Mouse (Mus musculus) cerebellum, adult (tissue): ENCODE data around the gene Ckm.
A peak's percentile ranks its signal among the peaks of the same experiment; 100 is the strongest.

Experiments used
- ATAC-seq: cut with Nextera tagmentation; 2 replicates; pipeline ENCODE4 v1.9.2; 2017; ENCODE audit warnings: mild to moderate bottlenecking, moderate library complexity, mixed read lengths; ENCODE audit not compliant: insufficient number of reproducible peaks, low FRiP score, low TSS enrichment

Ckm gene

GRCm38 (mm10) chr7:19382166-19382541 lies 22.4 kb upstream of the Ckm start:
- 0 out of 2 replicates have a peak, but pooled peaks have one; percentile 21 for ATAC-seq

GRCm38 (mm10) chr7:19383708-19384107 lies 20.9 kb upstream of the Ckm start:
- no peak for ATAC-seq

- no peak for ATAC-seq
These were observed 15.7 kb upstream of the Ckm start for GRCm38 (mm10) chr7:19388699-19389413.

GRCm38 (mm10) chr7:19394484-19394883 lies 10.1 kb upstream of the Ckm start:
- ATAC-seq, result no peak

- no peak for ATAC-seq
These were observed 4.9 kb upstream of the Ckm start for GRCm38 (mm10) chr7:19399496-19400280.

- no peak for ATAC-seq
These were observed 3.6 kb upstream of the Ckm start for GRCm38 (mm10) chr7:19400946-19401345.

- ATAC-seq, result no peak
These were observed 2.0 kb upstream of the Ckm start for GRCm38 (mm10) chr7:19402535-19403112.

GRCm38 (mm10) chr7:19403731-19404296 lies 762 bp upstream of the Ckm start, which contains the start of gene Klc3:
Klc3 (minus strand) TSS chr7:19404104.
- no peak for ATAC-seq

GRCm38 (mm10) chr7:19405417-19405816 lies 841 bp downstream of the Ckm start:
- peak; percentile 61; the same call in 1 of the 2 replicates for ATAC-seq

- no peak for ATAC-seq
These were observed 5.2 kb downstream of the Ckm start for GRCm38 (mm10) chr7:19409753-19410152.

- no peak for ATAC-seq
These were observed 6.3 kb downstream of the Ckm start for GRCm38 (mm10) chr7:19410766-19411344.

GRCm38 (mm10) chr7:19411783-19412182 lies 7.2 kb downstream of the Ckm start:
- no peak for ATAC-seq

- no peak for ATAC-seq
These were observed 8.9 kb downstream of the Ckm start for GRCm38 (mm10) chr7:19413525-19413924.

- no peak for ATAC-seq
These were observed 12.0 kb downstream of the Ckm start for GRCm38 (mm10) chr7:19416590-19416989.

- no peak for ATAC-seq
These were observed 15.5 kb downstream of the Ckm start for GRCm38 (mm10) chr7:19420121-19420520.

GRCm38 (mm10) chr7:19420821-19421636 lies 16.5 kb downstream of the Ckm start:
- peak; percentile 79; the same call in 1 of the 2 replicates for ATAC-seq

GRCm38 (mm10) chr7:19423083-19423482 lies 18.5 kb downstream of the Ckm start:
- ATAC-seq, result no peak

GRCm38 (mm10) chr7:19424051-19424450 lies 19.5 kb downstream of the Ckm start:
- ATAC-seq, result no peak

GRCm38 (mm10) chr7:19426349-19426748 lies 21.8 kb downstream of the Ckm start:
- no peak for ATAC-seq

- ATAC-seq, result no peak
These were observed 22.3 kb downstream of the Ckm start for GRCm38 (mm10) chr7:19426888-19427287.
